Mouse (Mus musculus) ovary, adult 10 weeks (tissue): ENCODE data around the gene Egln2. TPM values are rescaled to one million over a fixed set of nuclear protein-coding genes. Genes with fewer than 3 reads are reported as not detected.

ENCODE experiments used
- polyA plus RNA-seq: library from polyadenylated mRNA; stranded (reverse); fragments of 350-450 nt; fragmentation: Illumina TruSeq; extraction: RNeasy Lipid Tissue Mini Kit (QIAGEN cat#74804); gene quantifications from one replicate; pipeline ENCODE4 v1.2.3, GENCODE M21; 2014

Gene Egln2
- 2.4 TPM for polyA plus RNA-seq

GRCm38 (mm10) chr7:27166614-27167474 lies at the start of gene Egln2:
Egln2 (minus strand) TSS chr7:27166802.

DNA sequence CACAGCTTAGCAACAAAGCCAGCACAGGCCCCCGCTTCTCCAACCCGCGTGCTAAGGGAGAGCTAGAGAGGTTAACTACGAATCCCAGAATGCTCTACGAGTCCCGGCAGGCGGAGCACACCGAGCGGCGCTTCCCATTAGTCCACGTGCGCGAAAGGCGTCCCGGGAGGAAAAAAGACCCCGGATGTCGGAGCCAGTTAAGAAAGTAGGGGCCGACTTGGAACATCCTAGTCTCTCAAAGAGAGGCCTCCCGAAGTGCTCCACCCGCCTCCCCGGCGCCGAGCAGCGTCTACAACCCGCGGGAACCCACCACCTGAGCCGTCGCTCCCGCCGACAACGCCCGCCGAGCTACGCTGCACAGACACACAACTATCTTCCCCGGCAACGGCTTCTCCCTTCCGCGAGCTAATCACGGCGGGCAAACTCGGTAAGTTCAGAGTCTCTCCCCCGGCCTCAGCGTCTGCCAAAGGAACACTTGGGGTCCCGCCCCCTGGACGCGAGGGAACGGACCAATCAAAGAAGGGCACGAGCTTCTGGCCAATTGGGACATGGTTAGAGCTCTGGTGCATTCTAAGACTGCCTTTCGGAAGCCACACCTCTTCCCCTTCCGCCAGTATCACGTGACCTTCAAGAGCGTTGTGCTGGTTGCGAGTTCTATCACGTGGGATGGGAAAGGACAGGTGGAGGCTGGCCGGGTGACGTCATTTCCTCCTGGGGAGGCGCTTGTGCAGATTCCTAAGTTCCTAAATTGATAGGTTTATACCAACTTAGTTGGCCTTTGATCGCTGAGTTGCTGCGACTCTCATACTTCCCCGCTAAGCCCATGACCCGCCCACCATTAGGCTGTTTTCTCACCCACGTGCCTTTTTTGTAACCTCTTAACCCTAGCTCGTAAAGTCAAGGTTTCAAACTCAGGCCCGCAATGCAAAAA lies 29.3 kb upstream of the Egln2 start, which contains the start of the genes BC024978 and Snrpa:
BC024978 (plus strand) TSS at position 101 of the 931 bp plus-strand sequence.
Snrpa (minus strand) TSS at position 591 of the 931 bp plus-strand sequence.

GRCm38 (mm10) chr7:27180837-27181695 lies 14.5 kb upstream of the Egln2 start, which contains the start of the genes Gm21983 and Mia:
Gm21983 (minus strand) TSS chr7:27181086.
Mia (minus strand) TSS chr7:27181157.

DNA sequence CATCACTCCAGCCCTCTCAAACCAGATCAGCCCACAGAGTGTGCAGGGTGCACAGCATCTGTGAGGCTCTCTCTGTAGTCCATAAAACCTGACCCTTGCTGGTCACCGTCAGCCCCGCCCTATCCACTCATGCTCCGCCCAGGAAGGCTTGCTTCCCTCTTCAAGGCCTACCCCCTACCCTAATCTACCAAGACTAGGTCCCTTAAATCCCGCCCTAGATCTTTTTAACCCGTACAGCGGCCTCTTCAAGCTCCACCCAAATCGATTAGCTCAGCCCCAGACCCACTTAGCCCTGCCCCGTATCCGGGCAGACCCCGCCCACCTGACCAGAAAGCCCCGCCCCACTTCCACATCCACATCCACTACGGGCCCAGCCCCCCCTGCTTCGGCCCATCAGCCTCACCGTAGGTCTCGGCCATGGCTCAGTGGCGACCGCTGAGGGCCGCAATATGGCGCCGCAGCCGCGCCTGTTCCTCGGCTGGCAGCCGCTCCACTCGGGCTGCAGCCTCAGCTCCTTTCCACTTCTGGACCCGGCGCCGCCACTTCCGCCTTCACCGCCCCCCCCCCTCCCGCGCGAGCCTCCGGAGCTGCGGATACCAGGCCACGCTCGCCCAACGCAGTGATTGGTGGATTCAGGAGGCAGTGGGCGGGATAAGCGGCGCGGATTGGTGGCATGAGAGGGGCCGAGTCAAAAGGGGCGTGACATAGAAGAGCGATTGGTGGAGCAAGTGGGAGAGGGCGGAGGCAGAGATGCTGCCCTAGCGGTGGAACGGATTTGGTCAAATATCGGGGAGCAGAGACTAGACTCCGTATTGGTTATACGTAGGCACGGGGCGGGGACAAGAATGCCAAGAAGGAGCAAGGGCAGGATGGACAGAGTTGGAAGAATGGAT lies 12.0 kb upstream of the Egln2 start, which contains the start of gene Rab4b:
Rab4b (minus strand) TSS at position 573 of the 893 bp plus-strand sequence.

DNA sequence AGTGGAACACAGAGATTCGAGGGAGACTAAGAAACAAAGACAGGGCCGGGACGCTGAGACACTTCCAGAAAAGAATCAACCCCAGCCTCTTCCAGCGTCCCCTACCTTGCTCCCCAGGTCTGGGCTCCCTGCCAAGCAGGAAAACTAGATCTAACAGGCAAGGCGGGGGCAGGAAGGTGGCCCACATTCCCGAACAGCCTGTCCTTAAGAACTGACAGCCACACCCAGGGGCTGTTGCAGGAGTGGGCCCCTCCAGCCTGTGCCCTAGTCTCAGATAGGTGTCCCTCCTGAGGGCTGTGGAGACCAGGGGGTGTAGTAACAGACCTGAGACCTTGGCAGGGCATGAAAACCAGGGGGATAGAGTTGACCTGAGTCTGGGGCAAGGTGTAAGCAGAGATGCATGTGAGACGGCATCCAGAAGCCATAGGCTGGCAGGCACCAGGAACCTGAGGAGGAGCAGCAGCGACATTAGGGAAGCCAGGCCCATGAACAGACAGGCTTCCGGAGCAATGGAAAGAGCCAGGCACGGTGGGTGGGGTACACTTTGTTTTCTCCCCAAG lies 13.3 kb downstream of the Egln2 start, which contains the start of gene Cyp2t4:
Cyp2t4 (plus strand) TSS at position 510 of the 560 bp plus-strand sequence.

DNA sequence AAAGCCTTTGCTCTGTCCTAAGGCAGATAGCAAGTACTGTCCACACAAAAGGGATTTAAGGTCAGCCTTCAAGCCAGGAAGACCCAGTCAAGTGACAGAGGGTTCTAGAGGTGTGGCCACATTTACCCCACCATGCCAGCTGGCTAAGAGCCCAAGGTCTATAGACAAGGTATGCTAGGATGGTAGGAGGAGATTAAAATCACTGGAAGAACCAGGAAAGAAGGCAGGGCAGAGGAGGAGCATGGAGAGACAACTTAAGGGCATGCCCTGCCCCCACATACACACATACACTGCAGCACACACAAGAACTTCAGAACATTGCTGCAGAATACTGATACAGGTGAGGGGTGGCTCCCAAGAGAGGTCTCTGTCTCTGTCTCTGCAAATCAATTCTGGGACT lies 46.9 kb downstream of the Egln2 start, which contains the start of gene Cyp2f2:
Cyp2f2 (plus strand) TSS at position 234 of the 400 bp plus-strand sequence.

Other genes with a start within 250 kb of the Egln2 start
- not detected for gene Cyp2a22, start 227.4 kb downstream of the Egln2 start, polyA plus RNA-seq
- not detected for gene Cyp2a12, start 137.7 kb downstream of the Egln2 start, polyA plus RNA-seq
- gene Cyp2f2, start 46.9 kb downstream of the Egln2 start, polyA plus RNA-seq = 1.7 TPM
- gene Cyp2t4, start 13.1 kb downstream of the Egln2 start, polyA plus RNA-seq = not detected
- 1.2 TPM for gene Rab4b, start 12.1 kb upstream of the Egln2 start, polyA plus RNA-seq
- gene Gm21983, start 14.3 kb upstream of the Egln2 start, polyA plus RNA-seq = not detected
- not detected for gene Mia, start 14.4 kb upstream of the Egln2 start, polyA plus RNA-seq
- gene BC024978, start 29.0 kb upstream of the Egln2 start, polyA plus RNA-seq = 7.6 TPM
- gene Snrpa, start 29.5 kb upstream of the Egln2 start, polyA plus RNA-seq = 6.0 TPM
- 0.48 TPM for gene Itpkc, start 61.9 kb upstream of the Egln2 start, polyA plus RNA-seq
- gene Coq8b, start 66.2 kb upstream of the Egln2 start, polyA plus RNA-seq = 0.68 TPM
- 0.51 TPM for gene Numbl, start 91.6 kb upstream of the Egln2 start, polyA plus RNA-seq
- not detected for gene Ltbp4, start 170.9 kb upstream of the Egln2 start, polyA plus RNA-seq
- gene Shkbp1, start 189.2 kb upstream of the Egln2 start, polyA plus RNA-seq = 0.54 TPM
- not detected for gene Gm20479, start 190.6 kb upstream of the Egln2 start, polyA plus RNA-seq